Comparison of ENCODE assay signal across 20 mouse cellular contexts in genomic region chr6:113695203-113695602, GRCm38 (mm10). TPM values are rescaled to one million over a fixed set of nuclear protein-coding genes. Genes with fewer than 3 reads are reported as not detected.
A peak's percentile ranks its signal among the peaks of the same experiment; 100 is the strongest.
DNase-seq lines count a peak whose midpoint lies in the region; ATAC-seq lines count a peak whose summit lies in the region.
"Had no signal": no experiment of that assay in that cellular context is flagged by ENCODE, and none has a peak within 500 bp of the region (broad histone marks: within the 10 kb centered on the region; RNA-seq: fewer than 3 reads in every experiment).

No protein-coding gene starts in this region.

- peaks cover 24% of the 10 kb centered on the region for H3K4me1 ChIP-seq in midbrain, embryonic 11.5 days (ENCODE audit: control insufficient read depth, insufficient read depth, low read length)
- H3K4me1 ChIP-seq in midbrain, embryonic 14.5 days (ENCODE audit: control insufficient read depth, insufficient read depth, low read length) = peaks cover 15% of the 10 kb centered on the region
- peaks cover 15% of the 10 kb centered on the region for H3K4me1 ChIP-seq in brown adipose tissue, adult 24 weeks (ENCODE audit: control insufficient read depth, insufficient read depth, insufficient read length, low read length)
- peaks cover 88% of the 10 kb centered on the region for H3K4me1 ChIP-seq in liver, embryonic 13.5 days (replicated peaks)

- no peak overlapping the region for H3K4me2 ChIP-seq in midbrain, embryonic 11.5 days
- no peak overlapping the region for H3K4me2 ChIP-seq in midbrain, embryonic 14.5 days (ENCODE audit: low read length)
- peak overlapping the region; percentile 60 for H3K4me2 ChIP-seq in liver, embryonic 13.5 days
- H3K4me2 ChIP-seq: forebrain, embryonic 15.5 days had no signal

- H3K27ac ChIP-seq in midbrain, embryonic 11.5 days (ENCODE audit: low read depth, low read length) = no peak overlapping the region
- H3K27ac ChIP-seq in midbrain, embryonic 14.5 days (replicated peaks; ENCODE audit: low read depth, low read length) = no peak overlapping the region
- peak overlapping the region; percentile 99 for H3K27ac ChIP-seq in brown adipose tissue, adult 24 weeks (replicated peaks; ENCODE audit: low read depth, low read length)
- peak overlapping the region; percentile 90 for H3K27ac ChIP-seq in liver, embryonic 13.5 days
- H3K27ac ChIP-seq: forebrain, embryonic 15.5 days; left cerebral cortex, adult 2 months had no signal

- 83% methylated on average over 1 of the region's 1 CpGs for WGBS in midbrain, embryonic 11.5 days
- WGBS in midbrain, embryonic 14.5 days = 83% methylated on average over 1 of the region's 1 CpGs
- 26% methylated on average over 1 of the region's 1 CpGs for WGBS in liver, embryonic 13.5 days (ENCODE audit: insufficient replicate concordance)

- no peaks in the 10 kb centered on the region for H3K36me3 ChIP-seq in midbrain, embryonic 11.5 days (ENCODE audit: control insufficient read depth, insufficient read depth, low read length)
- H3K36me3 ChIP-seq in midbrain, embryonic 14.5 days (ENCODE audit: control insufficient read depth, insufficient read depth, low read length) = peaks cover 7% of the 10 kb centered on the region; the same call in 1 of the 2 replicates
- peaks cover 50% of the 10 kb centered on the region for H3K36me3 ChIP-seq in liver, embryonic 13.5 days

- intact Hi-C loops in left cerebral cortex, postnatal 10 days (cut with DNase I) = no loop called here

- DNase-seq in midbrain, embryonic 11.5 days (ENCODE audit: low spot score, missing footprints) = peak; percentile 61
- no peak for DNase-seq in midbrain, embryonic 14.5 days
- no peak for DNase-seq in liver, embryonic 13.5 days
- no peak for DNase-seq in left cerebral cortex, postnatal 10 days (ENCODE audit: extremely low spot score in 1 of 2, low spot score in 2 of 2)
- DNase-seq in layer of hippocampus, postnatal 14 days (ENCODE audit: low spot score in 2 of 2) = no peak
- DNase-seq: adrenal gland, adult 8-10 months; right cerebral cortex, postnatal 25 days; thymus, postnatal 25 days had no signal

- no peaks in the 10 kb centered on the region for H3K9me3 ChIP-seq in midbrain, embryonic 11.5 days (ENCODE audit: control insufficient read depth, low read length)
- H3K9me3 ChIP-seq in midbrain, embryonic 14.5 days (ENCODE audit: control insufficient read depth, low read length) = no peaks in the 10 kb centered on the region
- H3K9me3 ChIP-seq in liver, embryonic 13.5 days (replicated peaks) = no peaks in the 10 kb centered on the region
- H3K9me3 ChIP-seq: forebrain, embryonic 15.5 days; heart, embryonic 15.5 days; limb, embryonic 13.5 days had no signal

- H3K9ac ChIP-seq in midbrain, embryonic 11.5 days (ENCODE audit: low read length) = no peak overlapping the region
- H3K9ac ChIP-seq in midbrain, embryonic 14.5 days (replicated peaks; ENCODE audit: low read length) = no peak overlapping the region
- peak overlapping the region; percentile 65 for H3K9ac ChIP-seq in liver, embryonic 13.5 days
- H3K9ac ChIP-seq: heart, embryonic 15.5 days had no signal

- H3K4me3 ChIP-seq in midbrain, embryonic 11.5 days (ENCODE audit: low read depth, low read length) = no peak overlapping the region
- H3K4me3 ChIP-seq in midbrain, embryonic 14.5 days (replicated peaks; ENCODE audit: low read depth, low read length) = no peak overlapping the region
- no peak overlapping the region for H3K4me3 ChIP-seq in brown adipose tissue, adult 24 weeks (ENCODE audit: insufficient read depth, low read depth, low read length)
- peak overlapping the region; percentile 41 for H3K4me3 ChIP-seq in liver, embryonic 13.5 days (replicated peaks)
- H3K4me3 ChIP-seq: forebrain, embryonic 15.5 days; layer of hippocampus, adult 2 months; left cerebral cortex, adult 2 months; limb, embryonic 13.5 days had no signal

- no peak for ATAC-seq in midbrain, embryonic 11.5 days (ENCODE audit: low FRiP score)
- ATAC-seq in midbrain, embryonic 14.5 days (ENCODE audit: low FRiP score, low TSS enrichment) = no peak
- ATAC-seq in liver, embryonic 13.5 days (ENCODE audit: low read depth) = no peak
- no peak for ATAC-seq in inflammation-experienced regulatory T-cells, adult 6 months
- ATAC-seq: forebrain, embryonic 15.5 days; hindbrain, postnatal 0 days had no signal

- H3K27me3 ChIP-seq in midbrain, embryonic 11.5 days (ENCODE audit: control insufficient read depth, insufficient read depth, low read length) = no peaks in the 10 kb centered on the region
- H3K27me3 ChIP-seq in midbrain, embryonic 14.5 days (ENCODE audit: control insufficient read depth, insufficient read depth, low read length) = no peaks in the 10 kb centered on the region
- no peaks in the 10 kb centered on the region for H3K27me3 ChIP-seq in liver, embryonic 13.5 days
- H3K27me3 ChIP-seq: forebrain, embryonic 15.5 days; heart, embryonic 15.5 days; limb, embryonic 13.5 days had no signal

RNA-seq across cellular contexts. Expression of gene Tatdn2, which starts 1.6 kb away (rescaled TPM):
- 1.0 and 1.7 TPM in 2 replicates for polyA plus RNA-seq in midbrain, embryonic 11.5 days (2014; fragmentation: Nextera tagmentation; extraction: Ambion mirVana)
- 2.1 and 3.3 TPM in 2 replicates for polyA plus RNA-seq in midbrain, embryonic 14.5 days (2014; fragmentation: Nextera tagmentation; extraction: Ambion mirVana)
- polyA plus RNA-seq in brown adipose tissue, adult 24 weeks (2012; ENCODE audit: insufficient read depth, insufficient read length, missing spikeins) = 18.0 and 29.7 TPM in 2 replicates
- 0.94 and 1.0 TPM in 2 replicates for polyA plus RNA-seq in liver, embryonic 13.5 days (2015; fragmentation: Nextera tagmentation; extraction: Ambion mirVana)
- 10 to 100 TPM; 79.2 to 90.2 TPM for total RNA-seq in left cerebral cortex, postnatal 10 days (2021)
- polyA plus RNA-seq in inflammation-experienced regulatory T-cells, adult 6 months (2017; shearing (Covaris generic)) = 1 to 10 TPM; 3.2 to 7.7 (median 7.5) TPM
- total RNA-seq in layer of hippocampus, postnatal 14 days (2021) = 10 to 100 TPM; 66.2 to 72.0 TPM

RNA-seq across cellular contexts. Expression of gene Ghrl, which starts 24.5 kb away (rescaled TPM):
- polyA plus RNA-seq in midbrain, embryonic 11.5 days (2014; fragmentation: Nextera tagmentation; extraction: Ambion mirVana) = 0.33 and 0.40 TPM in 2 replicates
- 0.42 and 0.63 TPM in 2 replicates for polyA plus RNA-seq in midbrain, embryonic 14.5 days (2014; fragmentation: Nextera tagmentation; extraction: Ambion mirVana)
- polyA plus RNA-seq in brown adipose tissue, adult 24 weeks (2012; ENCODE audit: insufficient read depth, insufficient read length, missing spikeins) = not detected in 2 replicates
- polyA plus RNA-seq in liver, embryonic 13.5 days (2015; fragmentation: Nextera tagmentation; extraction: Ambion mirVana) = not detected in 2 replicates
- total RNA-seq in left cerebral cortex, postnatal 10 days (2021) = not detected
- under 1 TPM in 2 of 3 experiments, not detected in 1; 0.64 to 0.73 TPM for polyA plus RNA-seq in inflammation-experienced regulatory T-cells, adult 6 months (2017; shearing (Covaris generic))
- total RNA-seq in layer of hippocampus, postnatal 14 days (2021) = under 1 TPM in 1 of 2 experiments, not detected in 1; 0.79 TPM
- total RNA-seq: gastrocnemius, adult 18-20 months; hematopoietic stem cell, adult 5-6 weeks; hindbrain, postnatal 0 days; layer of hippocampus, adult 2 months; monocyte, adult 5-6 weeks had no signal
- polyA plus RNA-seq: kidney, postnatal 0 days had no signal

RNA-seq across cellular contexts. Expression of gene Sec13, which starts 45.3 kb away (rescaled TPM):
- 250 and 264 TPM in 2 replicates for polyA plus RNA-seq in midbrain, embryonic 11.5 days (2014; fragmentation: Nextera tagmentation; extraction: Ambion mirVana)
- 205 and 211 TPM in 2 replicates for polyA plus RNA-seq in midbrain, embryonic 14.5 days (2014; fragmentation: Nextera tagmentation; extraction: Ambion mirVana)
- 66.1 and 99.8 TPM in 2 replicates for polyA plus RNA-seq in brown adipose tissue, adult 24 weeks (2012; ENCODE audit: insufficient read depth, insufficient read length, missing spikeins)
- 147 and 150 TPM in 2 replicates for polyA plus RNA-seq in liver, embryonic 13.5 days (2015; fragmentation: Nextera tagmentation; extraction: Ambion mirVana)
- 10 to 100 TPM; 78.7 to 80.2 TPM for total RNA-seq in left cerebral cortex, postnatal 10 days (2021)
- polyA plus RNA-seq in inflammation-experienced regulatory T-cells, adult 6 months (2017; shearing (Covaris generic)) = 100 to 1,000 TPM; 145 to 155 (median 153) TPM
- total RNA-seq in layer of hippocampus, postnatal 14 days (2021) = 10 to 100 TPM; 80.2 to 83.7 TPM

RNA-seq across cellular contexts. Expression of gene Irak2, which starts 56.9 kb away (rescaled TPM):
- polyA plus RNA-seq in midbrain, embryonic 11.5 days (2014; fragmentation: Nextera tagmentation; extraction: Ambion mirVana) = 1.6 and 1.9 TPM in 2 replicates
- polyA plus RNA-seq in midbrain, embryonic 14.5 days (2014; fragmentation: Nextera tagmentation; extraction: Ambion mirVana) = 0.42 and 1.0 TPM in 2 replicates
- 18.9 and 19.7 TPM in 2 replicates for polyA plus RNA-seq in brown adipose tissue, adult 24 weeks (2012; ENCODE audit: insufficient read depth, insufficient read length, missing spikeins)
- 12.1 and 14.9 TPM in 2 replicates for polyA plus RNA-seq in liver, embryonic 13.5 days (2015; fragmentation: Nextera tagmentation; extraction: Ambion mirVana)
- total RNA-seq in left cerebral cortex, postnatal 10 days (2021) = 10 to 100 TPM; 13.0 to 14.2 TPM
- polyA plus RNA-seq in inflammation-experienced regulatory T-cells, adult 6 months (2017; shearing (Covaris generic)) = 10 to 100 TPM; 18.1 to 35.7 (median 21.5) TPM
- 10 to 100 TPM; 19.9 to 20.0 TPM for total RNA-seq in layer of hippocampus, postnatal 14 days (2021)

Comparison
In these comparisons a context has a peak if more than half of its experiments do, and no peak if none do; other contexts are left out.
1. H3K27ac ChIP-seq: peak in brown adipose tissue, adult 24 weeks (single experiment) and liver, embryonic 13.5 days (single experiment); none in midbrain, embryonic 11.5 days (single experiment) and midbrain, embryonic 14.5 days (single experiment).